Mouse (Mus musculus): ENCODE results near the gene Stub1. TPM values are rescaled to one million over a fixed set of nuclear protein-coding genes. Genes with fewer than 3 reads are reported as not detected.

Stub1 gene
- polyA plus RNA-seq, 1 experiment from 2014 or later = 322 TPM

DNA sequence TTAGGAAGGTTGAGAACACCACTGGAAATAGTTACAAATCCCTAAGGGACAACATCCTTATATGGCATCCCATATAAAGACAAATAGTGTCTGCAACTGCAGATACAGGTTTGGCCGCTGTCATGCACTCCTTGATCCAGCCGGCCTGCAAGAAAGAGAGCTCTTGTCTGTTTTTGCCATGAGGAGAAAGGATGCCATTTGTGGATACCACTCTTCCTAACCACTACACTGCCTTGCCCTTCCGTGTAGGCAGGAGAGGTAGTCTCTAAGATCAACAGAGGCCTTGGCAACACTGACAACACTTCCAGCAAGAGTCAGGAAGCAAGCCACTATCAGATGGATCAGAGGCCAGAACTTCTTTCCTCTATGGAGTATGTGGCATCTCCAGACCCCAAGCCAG is 46.9 kb downstream of the Stub1 start, which contains the start of gene Ccdc78:
Ccdc78 (plus strand) TSS at position 301 of the 400 bp plus-strand sequence.
- H3K27ac ChIP-seq (ENCODE audit: low read depth, low read length) = peak within 1 kb of the TSS; percentile 91
- ATAC-seq (replicated peaks; ENCODE audit: low FRiP score) (no peak), DNase-seq (ENCODE audit: low spot score) (no peak)
- peaks cover 16% of the 10 kb centered on the region for H3K4me1 ChIP-seq (replicated peaks; ENCODE audit: control insufficient read depth, insufficient read depth, low read length)
- peak within 1 kb of the TSS; percentile 80 for H3K9ac ChIP-seq (ENCODE audit: low read length)
- H3K4me3 ChIP-seq (ENCODE audit: low read depth, low read length) = peak within 1 kb of the TSS; percentile 69
- whole genome bisulfite sequencing = 82% methylated on average over 3 of the region's 3 CpGs
- H3K9me3 ChIP-seq (ENCODE audit: control insufficient read depth, low read length) = no peaks in the 10 kb centered on the region
- H3K36me3 ChIP-seq (ENCODE audit: control insufficient read depth, insufficient read depth, low read length) = no peaks in the 10 kb centered on the region; the same call in none of the 2 replicates
- H3K27me3 ChIP-seq (ENCODE audit: control insufficient read depth, insufficient read depth, low read length) = no peaks in the 10 kb centered on the region
- peak within 1 kb of the TSS; percentile 71 for H3K4me2 ChIP-seq (ENCODE audit: low read depth, low read length, severe bottlenecking)

DNA sequence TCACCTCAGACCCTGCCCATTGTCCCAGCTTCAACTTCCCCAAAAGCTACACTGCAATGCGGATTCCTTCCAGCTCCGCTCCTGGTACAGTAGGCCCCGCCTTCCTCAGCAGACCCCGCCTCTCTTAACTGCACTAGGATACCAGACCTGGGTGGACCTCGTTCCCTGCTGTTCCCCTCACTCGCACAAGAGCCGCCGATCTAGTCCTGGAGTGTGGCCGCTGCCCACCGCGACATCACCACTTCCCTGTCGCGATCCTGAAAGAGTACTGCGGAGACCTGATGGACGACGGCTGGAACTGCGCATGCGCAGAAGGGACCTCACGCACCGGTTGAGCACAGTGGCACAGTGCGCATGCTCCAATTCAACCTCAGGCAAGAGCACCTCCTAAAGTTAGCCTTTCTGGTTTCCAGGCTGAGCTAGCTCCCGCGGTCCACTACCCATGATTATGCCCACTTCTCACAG is 47.9 kb downstream of the Stub1 start, which contains the start of gene Haghl:
Haghl (minus strand) TSS at position 393 of the 465 bp plus-strand sequence.
- Histone ChIP-seq H3K4me2 (ENCODE audit: low read depth, low read length, severe bottlenecking) (peak within 1 kb of the TSS; percentile 71), H3K9ac (ENCODE audit: low read length) (peak within 1 kb of the TSS; percentile 80), H3K9me3 (ENCODE audit: control insufficient read depth, low read length) (no peaks in the 10 kb centered on the region), H3K27me3 (ENCODE audit: control insufficient read depth, insufficient read depth, low read length) (no peaks in the 10 kb centered on the region), H3K27ac (ENCODE audit: low read depth, low read length) (peak within 1 kb of the TSS; percentile 91), H3K36me3 (ENCODE audit: control insufficient read depth, insufficient read depth, low read length) (no peaks in the 10 kb centered on the region; the same call in none of the 2 replicates), H3K4me1 (replicated peaks; ENCODE audit: control insufficient read depth, insufficient read depth, low read length) (peaks cover 10% of the 10 kb centered on the region), H3K4me3 (ENCODE audit: low read depth, low read length) (peak within 1 kb of the TSS; percentile 69)
- DNase-seq (ENCODE audit: low spot score) (peak; percentile 98), ATAC-seq (replicated peaks; ENCODE audit: low FRiP score) (peak; percentile 86)
- WGBS = under 1% methylated on average over 23 of the region's 23 CpGs

DNA sequence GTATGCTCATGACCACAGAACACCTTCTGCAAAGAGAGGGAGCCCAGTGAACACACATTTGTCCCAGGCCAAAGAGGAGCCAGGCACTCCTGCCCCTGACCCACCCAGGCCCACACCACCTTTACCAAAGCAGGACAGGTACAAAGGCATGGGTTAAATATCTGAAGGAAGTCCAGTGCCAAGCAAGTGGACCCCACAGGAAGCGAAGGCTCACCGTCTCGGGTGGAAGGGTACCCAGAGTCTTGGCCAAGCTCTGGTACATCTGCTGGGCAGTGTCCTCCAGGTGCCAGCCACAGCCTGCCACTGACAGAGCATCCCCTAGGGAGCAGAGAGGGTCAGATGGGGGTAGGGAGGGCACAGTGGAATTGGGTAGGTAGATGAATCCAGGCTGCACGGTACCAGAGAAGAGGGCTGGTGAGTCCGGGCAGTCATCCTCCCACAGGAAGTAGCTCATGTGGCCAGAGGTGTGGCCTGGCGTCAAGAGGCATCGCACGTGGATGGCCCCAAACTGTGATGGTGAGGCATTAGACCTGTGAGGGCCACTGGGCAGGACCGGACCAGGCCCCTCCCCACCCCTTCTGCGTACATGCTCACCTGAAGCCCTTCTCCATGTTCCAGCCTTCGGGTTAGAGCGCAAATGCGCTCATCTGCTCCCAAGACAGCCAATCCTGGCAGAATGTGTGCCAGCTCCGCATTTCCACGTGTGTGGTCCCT is 49.2 kb downstream of the Stub1 start:
- ATAC-seq (replicated peaks; ENCODE audit: low FRiP score) (no peak), DNase-seq (ENCODE audit: low spot score) (no peak)
- H3K36me3 ChIP-seq (ENCODE audit: control insufficient read depth, insufficient read depth, low read length) = no peaks in the 10 kb centered on the region; the same call in none of the 2 replicates
- no peak overlapping the region for H3K27ac ChIP-seq (ENCODE audit: low read depth, low read length)
- peak overlapping the region; percentile 69 for H3K4me3 ChIP-seq (ENCODE audit: low read depth, low read length)
- peak overlapping the region; percentile 71 for H3K4me2 ChIP-seq (ENCODE audit: low read depth, low read length, severe bottlenecking)
- no peaks in the 10 kb centered on the region for H3K9me3 ChIP-seq (ENCODE audit: control insufficient read depth, low read length)
- H3K9ac ChIP-seq (ENCODE audit: low read length) = peak overlapping the region; percentile 80
- H3K27me3 ChIP-seq (ENCODE audit: control insufficient read depth, insufficient read depth, low read length) = no peaks in the 10 kb centered on the region
- H3K4me1 ChIP-seq (replicated peaks; ENCODE audit: control insufficient read depth, insufficient read depth, low read length) = peaks cover 10% of the 10 kb centered on the region
- WGBS = 87% methylated on average over 15 of the region's 15 CpGs

DNA sequence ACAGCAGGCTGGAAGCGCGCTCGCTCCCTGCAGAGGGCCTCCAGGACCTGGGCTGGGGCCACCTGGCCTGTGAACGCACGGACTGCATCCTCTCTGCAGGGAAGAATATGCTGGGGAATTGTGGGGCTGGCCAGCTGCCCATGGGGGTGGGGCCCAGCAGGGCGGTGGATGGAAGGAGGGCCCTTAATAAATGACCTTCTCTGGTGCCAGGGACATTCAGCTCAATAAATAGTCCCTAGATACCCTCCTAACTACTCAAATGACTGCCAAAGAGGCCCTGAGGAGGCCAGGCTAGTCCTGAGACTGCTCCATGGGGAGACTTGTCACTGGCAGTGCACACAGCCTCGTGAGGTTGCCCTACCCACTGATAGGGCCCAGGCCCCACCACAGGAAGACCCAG is 50.1 kb downstream of the Stub1 start:
- H3K4me2 ChIP-seq (ENCODE audit: low read depth, low read length, severe bottlenecking) = no peak overlapping the region
- DNase-seq (ENCODE audit: low spot score) (no peak), ATAC-seq (replicated peaks; ENCODE audit: low FRiP score) (no peak)
- H3K36me3 ChIP-seq (ENCODE audit: control insufficient read depth, insufficient read depth, low read length) = no peaks in the 10 kb centered on the region; the same call in none of the 2 replicates
- H3K9me3 ChIP-seq (ENCODE audit: control insufficient read depth, low read length) = no peaks in the 10 kb centered on the region
- H3K9ac ChIP-seq (ENCODE audit: low read length) = peak overlapping the region; percentile 23; the same call in 1 of the 2 replicates
- no peak overlapping the region for H3K27ac ChIP-seq (ENCODE audit: low read depth, low read length)
- peaks cover 10% of the 10 kb centered on the region for H3K4me1 ChIP-seq (replicated peaks; ENCODE audit: control insufficient read depth, insufficient read depth, low read length)
- no peak overlapping the region; the same call in 1 of the 2 replicates for H3K4me3 ChIP-seq (ENCODE audit: low read depth, low read length)
- H3K27me3 ChIP-seq (ENCODE audit: control insufficient read depth, insufficient read depth, low read length) = no peaks in the 10 kb centered on the region
- WGBS = 83% methylated on average over 7 of the region's 7 CpGs

DNA sequence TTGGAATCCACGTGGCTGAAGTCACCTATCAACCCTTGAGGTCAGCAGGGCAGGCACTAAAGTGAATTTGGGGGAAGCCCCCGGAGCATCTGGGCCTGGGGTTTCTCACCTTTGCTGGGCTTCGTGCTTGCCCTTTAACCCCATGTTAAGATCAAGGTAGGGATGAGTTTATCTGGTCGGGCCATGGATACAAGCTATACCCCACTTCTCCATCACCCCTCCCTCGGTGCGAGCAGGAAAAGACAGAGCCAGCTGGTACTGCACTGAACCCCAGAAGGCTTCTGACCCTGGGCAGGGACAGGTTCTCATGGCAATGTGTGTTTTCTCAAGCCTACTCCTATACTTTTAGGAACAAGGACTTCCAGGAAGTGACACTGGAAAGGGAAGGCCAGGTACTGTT is 51.9 kb downstream of the Stub1 start:
- no peak overlapping the region for H3K27ac ChIP-seq (ENCODE audit: low read depth, low read length)
- ATAC-seq (replicated peaks; ENCODE audit: low FRiP score) = no peak
- DNase-seq (ENCODE audit: low spot score) = no peak
- no peak overlapping the region for H3K4me2 ChIP-seq (ENCODE audit: low read depth, low read length, severe bottlenecking)
- no peak overlapping the region for H3K9ac ChIP-seq (ENCODE audit: low read length)
- no peaks in the 10 kb centered on the region for H3K27me3 ChIP-seq (ENCODE audit: control insufficient read depth, insufficient read depth, low read length)
- H3K9me3 ChIP-seq (ENCODE audit: control insufficient read depth, low read length) = no peaks in the 10 kb centered on the region
- no peak overlapping the region for H3K4me3 ChIP-seq (ENCODE audit: low read depth, low read length)
- H3K4me1 ChIP-seq (replicated peaks; ENCODE audit: control insufficient read depth, insufficient read depth, low read length) = peaks cover 10% of the 10 kb centered on the region
- 80% methylated on average over 6 of the region's 6 CpGs for WGBS
- no peaks in the 10 kb centered on the region for H3K36me3 ChIP-seq (ENCODE audit: control insufficient read depth, insufficient read depth, low read length)

Small RNAs within 50 kb of the gene (microRNA-seq; reads per million reads assigned to microRNA genes)
- gene Mir3082 (ENCODE audit: insufficient number of aligned reads) (not detected), gene Mir6966 (ENCODE audit: insufficient number of aligned reads) (not detected)

Other genes with a start within 250 kb of the Stub1 start
- gene Gng13, start 116.2 kb downstream of the Stub1 start, polyA plus RNA-seq (2014; fragmentation: Nextera tagmentation; extraction: Ambion mirVana) = 0.92 and 1.8 TPM in 2 replicates
- 34.6 and 36.0 TPM in 2 replicates for gene Chtf18, start 106.0 kb downstream of the Stub1 start, polyA plus RNA-seq (2014; fragmentation: Nextera tagmentation; extraction: Ambion mirVana)
- 20.4 and 22.6 TPM in 2 replicates for gene Rpusd1, start 105.7 kb downstream of the Stub1 start, polyA plus RNA-seq (2014; fragmentation: Nextera tagmentation; extraction: Ambion mirVana)
- gene Mslnl, start 97.4 kb downstream of the Stub1 start, polyA plus RNA-seq (2014; fragmentation: Nextera tagmentation; extraction: Ambion mirVana) = not detected in 2 replicates
- not detected in 2 replicates for gene Msln, start 79.0 kb downstream of the Stub1 start, polyA plus RNA-seq (2014; fragmentation: Nextera tagmentation; extraction: Ambion mirVana)
- gene Narfl, start 59.6 kb downstream of the Stub1 start, polyA plus RNA-seq (2014; fragmentation: Nextera tagmentation; extraction: Ambion mirVana) = 24.0 and 24.5 TPM in 2 replicates
- 75.0 and 76.1 TPM in 2 replicates for gene Haghl, start 47.7 kb downstream of the Stub1 start, polyA plus RNA-seq (2014; fragmentation: Nextera tagmentation; extraction: Ambion mirVana)
- 0.25 and 0.47 TPM in 2 replicates for gene Ccdc78, start 46.8 kb downstream of the Stub1 start, polyA plus RNA-seq (2014; fragmentation: Nextera tagmentation; extraction: Ambion mirVana)
- 69.0 and 71.0 TPM in 2 replicates for gene Fam173a, start 40.5 kb downstream of the Stub1 start, polyA plus RNA-seq (2014; fragmentation: Nextera tagmentation; extraction: Ambion mirVana)
- gene AC134908.4, start 37.7 kb downstream of the Stub1 start, polyA plus RNA-seq (2014; fragmentation: Nextera tagmentation; extraction: Ambion mirVana) = not detected in 2 replicates
- gene Metrn, start 36.3 kb downstream of the Stub1 start, polyA plus RNA-seq (2014; fragmentation: Nextera tagmentation; extraction: Ambion mirVana) = 20.3 and 23.3 TPM in 2 replicates
- 13.6 and 14.4 TPM in 2 replicates for gene Fbxl16, start 24.3 kb downstream of the Stub1 start, polyA plus RNA-seq (2014; fragmentation: Nextera tagmentation; extraction: Ambion mirVana)
- gene Wdr24, start 9.8 kb downstream of the Stub1 start, polyA plus RNA-seq (2014; fragmentation: Nextera tagmentation; extraction: Ambion mirVana) = 28.4 and 33.6 TPM in 2 replicates
- 50.6 and 59.2 TPM in 2 replicates for gene Jmjd8, start 4.5 kb downstream of the Stub1 start, polyA plus RNA-seq (2014; fragmentation: Nextera tagmentation; extraction: Ambion mirVana)
- 2.1 and 2.7 TPM in 2 replicates for gene Rhbdl1, start 3.9 kb upstream of the Stub1 start, polyA plus RNA-seq (2014; fragmentation: Nextera tagmentation; extraction: Ambion mirVana)
- gene Gm20683, start 8.4 kb upstream of the Stub1 start, polyA plus RNA-seq (2014; fragmentation: Nextera tagmentation; extraction: Ambion mirVana) = 1.6 and 1.9 TPM in 2 replicates
- 9.1 and 12.2 TPM in 2 replicates for gene Rhot2, start 11.4 kb upstream of the Stub1 start, polyA plus RNA-seq (2014; fragmentation: Nextera tagmentation; extraction: Ambion mirVana)
- gene Wdr90, start 28.1 kb upstream of the Stub1 start, polyA plus RNA-seq (2014; fragmentation: Nextera tagmentation; extraction: Ambion mirVana) = 41.3 and 46.3 TPM in 2 replicates
- gene Mcrip2, start 35.4 kb upstream of the Stub1 start, polyA plus RNA-seq (2014; fragmentation: Nextera tagmentation; extraction: Ambion mirVana) = 8.9 and 13.1 TPM in 2 replicates
- gene Mettl26, start 41.7 kb upstream of the Stub1 start, polyA plus RNA-seq (2014; fragmentation: Nextera tagmentation; extraction: Ambion mirVana) = 63.2 and 65.2 TPM in 2 replicates
- 0.72 and 1.1 TPM in 2 replicates for gene Wfikkn1, start 47.5 kb upstream of the Stub1 start, polyA plus RNA-seq (2014; fragmentation: Nextera tagmentation; extraction: Ambion mirVana)
- gene Rab40c, start 86.3 kb upstream of the Stub1 start, polyA plus RNA-seq (2014; fragmentation: Nextera tagmentation; extraction: Ambion mirVana) = 20.1 and 21.6 TPM in 2 replicates
- gene Pigq, start 111.5 kb upstream of the Stub1 start, polyA plus RNA-seq (2014; fragmentation: Nextera tagmentation; extraction: Ambion mirVana) = 65.2 and 67.1 TPM in 2 replicates
- gene Nhlrc4, start 111.6 kb upstream of the Stub1 start, polyA plus RNA-seq (2014; fragmentation: Nextera tagmentation; extraction: Ambion mirVana) = 0.24 and 0.59 TPM in 2 replicates
- not detected in 2 replicates for gene A930017K11Rik, start 119.2 kb upstream of the Stub1 start, polyA plus RNA-seq (2014; fragmentation: Nextera tagmentation; extraction: Ambion mirVana)
- gene Capn15, start 152.4 kb upstream of the Stub1 start, polyA plus RNA-seq (2014; fragmentation: Nextera tagmentation; extraction: Ambion mirVana) = 31.4 and 33.1 TPM in 2 replicates
- gene Rab11fip3, start 236.2 kb upstream of the Stub1 start, polyA plus RNA-seq (2014; fragmentation: Nextera tagmentation; extraction: Ambion mirVana) = 31.3 and 35.1 TPM in 2 replicates